Mouse (Mus musculus) heart, embryonic 16.5 days (tissue): Measurements from ENCODE around the gene Taf8. TPM values are rescaled to one million over a fixed set of nuclear protein-coding genes. Genes with fewer than 3 reads are reported as not detected.

Source experiments
- ATAC-seq: fragments of 200-750 bp; cut with Nextera tagmentation; replicated peaks from 2 replicates; pipeline ENCODE4 v1.8.0; 2017; ENCODE audit warnings: moderate number of reproducible peaks; ENCODE audit not compliant: insufficient read depth, low FRiP score; ENCODE audit errors: extremely low read depth
- H3K27ac ChIP-seq: fragments of 300-500 bp; sonication (generic); 2 replicates; pipeline ENCODE4 v1.5.1; 2014; ENCODE audit warnings: mild to moderate bottlenecking, low read length, control low read depth, moderate library complexity
- H3K27me3 ChIP-seq: fragments of 300-500 bp; sonication (generic); 2 replicates; pipeline ENCODE4 v1.6.1; 2014; ENCODE audit warnings: low read length, mixed read lengths; ENCODE audit not compliant: control insufficient read depth, insufficient read depth
- H3K36me3 ChIP-seq: fragments of 300-500 bp; sonication (generic); 2 replicates; pipeline ENCODE4 v1.6.1; 2014; ENCODE audit not compliant: control insufficient read depth, insufficient read depth
- H3K4me1 ChIP-seq: fragments of 300-500 bp; sonication (generic); 2 replicates; pipeline ENCODE4 v1.6.1; 2014; ENCODE audit warnings: low read length, mixed read lengths; ENCODE audit not compliant: control insufficient read depth, insufficient read depth
- H3K4me2 ChIP-seq: fragments of 300-500 bp; sonication (generic); 2 replicates; pipeline ENCODE4 v1.6.1; 2014; ENCODE audit warnings: low read depth, mild to moderate bottlenecking, control low read depth, low read length
- H3K4me3 ChIP-seq: fragments of 300-500 bp; sonication (generic); 2 replicates; pipeline ENCODE4 v1.5.1; 2014; ENCODE audit warnings: mild to moderate bottlenecking, control low read depth, low read length
- H3K9ac ChIP-seq: fragments of 300-500 bp; sonication (generic); 2 replicates; pipeline ENCODE4 v1.6.1; 2014; ENCODE audit warnings: low read length, control low read depth
- H3K9me3 ChIP-seq: fragments of 300-500 bp; sonication (generic); replicated peaks from 2 replicates; pipeline ENCODE4 v1.6.1; 2016; ENCODE audit warnings: low read length; ENCODE audit not compliant: control insufficient read depth
- WGBS: fragments of 180-500 bp; shearing (Covaris S2); extraction: QIAGEN DNeasy Blood & Tissue Kit; methylation state at CpG from one replicate; pipeline ENCODE4 v1.1.7; 2014; 5-methylcytosine and 5-hydroxymethylcytosine counted together
- polyA plus RNA-seq: library from polyadenylated mRNA; unstranded; fragments of >200 nt; fragmentation: Nextera tagmentation; extraction: Ambion mirVana; gene quantifications from 2 replicates; pipeline ENCODE4 v1.2.1, GENCODE M21; 2015

The Taf8 gene
- polyA plus RNA-seq, 1 experiment from 2014 or later = 20.3 TPM

GRCm38 (mm10) chr17:47523211-47523682, 21.2 kb upstream of the Taf8 start:
- H3K4me3 ChIP-seq = no peak overlapping the region
- peak overlapping the region; percentile 100 for H3K27ac ChIP-seq
- no peaks in the 10 kb centered on the region for H3K27me3 ChIP-seq
- H3K9me3 ChIP-seq = no peaks in the 10 kb centered on the region
- 0 out of 2 replicates have a peak overlapping the region, but pooled peaks have one; percentile 1 for H3K4me2 ChIP-seq
- whole genome bisulfite sequencing = 27% methylated on average over 18 of the region's 18 CpGs
- peaks cover 70% of the 10 kb centered on the region for H3K4me1 ChIP-seq
- H3K36me3 ChIP-seq = no peaks in the 10 kb centered on the region
- no peak for ATAC-seq
- peak overlapping the region; percentile 55 for H3K9ac ChIP-seq

DNA sequence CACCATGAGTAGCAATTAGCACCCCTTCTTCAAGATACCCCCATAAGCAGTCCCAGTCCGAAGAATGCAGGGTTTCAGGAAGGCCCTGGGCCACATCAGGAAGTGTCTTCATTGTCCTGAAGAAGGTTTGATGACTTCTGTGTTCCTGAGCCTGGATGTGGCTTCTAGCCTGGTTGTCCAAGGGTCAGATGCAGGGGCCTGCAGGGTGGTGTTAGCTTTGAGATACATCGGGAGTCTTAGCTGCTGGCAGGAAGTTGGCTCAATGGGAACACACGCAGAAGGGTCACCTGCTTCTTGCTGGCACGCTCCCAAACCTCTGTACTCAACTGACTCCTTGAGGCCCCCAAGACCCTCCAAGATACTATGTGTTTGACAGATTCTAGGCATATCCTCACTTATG, 20.4 kb upstream of the Taf8 start:
- WGBS = 33% methylated on average over 4 of the region's 4 CpGs
- H3K36me3 ChIP-seq = no peaks in the 10 kb centered on the region
- peak overlapping the region; percentile 100 for H3K27ac ChIP-seq
- no peak for ATAC-seq
- peaks cover 70% of the 10 kb centered on the region for H3K4me1 ChIP-seq
- H3K4me2 ChIP-seq = peak overlapping the region; percentile 71; the same call in 1 of the 2 replicates
- H3K27me3 ChIP-seq = no peaks in the 10 kb centered on the region
- H3K9ac ChIP-seq = peak overlapping the region; percentile 80
- H3K9me3 ChIP-seq = no peaks in the 10 kb centered on the region
- no peak overlapping the region for H3K4me3 ChIP-seq

DNA sequence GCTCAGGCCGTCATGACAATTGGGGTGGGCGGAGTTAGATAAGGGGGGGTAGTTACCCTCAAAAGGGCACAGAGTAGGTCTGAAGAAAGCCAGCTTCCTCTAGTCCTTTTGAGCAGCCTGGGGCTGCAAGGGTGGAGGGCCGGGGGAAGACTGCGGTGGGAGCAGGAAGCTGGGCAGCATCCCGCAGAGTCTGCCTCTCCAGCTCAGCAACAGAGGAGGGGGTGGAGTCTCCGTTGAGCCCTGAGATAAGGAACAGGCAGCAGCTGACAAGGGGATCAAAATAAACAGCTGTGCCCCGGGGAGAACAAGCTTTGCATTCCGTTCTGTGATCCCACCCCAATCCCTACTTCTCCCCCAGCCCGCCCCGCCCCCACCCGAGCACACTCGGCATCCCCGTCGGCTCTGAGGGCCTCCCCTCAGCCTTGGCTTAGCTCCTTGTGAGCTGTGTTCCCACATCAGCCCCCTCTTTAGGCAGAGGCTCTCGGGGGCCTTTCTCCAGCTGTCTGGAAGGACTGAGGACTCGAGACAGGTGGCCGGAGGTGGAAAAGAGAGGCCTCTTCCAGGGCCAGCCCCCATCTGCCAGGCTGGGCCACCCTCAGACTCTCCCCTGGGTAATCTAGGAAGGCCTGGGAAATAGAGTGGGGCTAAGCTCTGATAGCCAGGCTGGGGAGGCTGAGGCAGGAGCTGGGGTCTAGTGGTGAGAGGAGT, 19.6 kb upstream of the Taf8 start:
- H3K4me2 ChIP-seq = peak overlapping the region; percentile 71
- peak overlapping the region; percentile 33 for H3K4me3 ChIP-seq
- 0% methylated on average over 17 of the region's 17 CpGs for WGBS
- peak; percentile 87 for ATAC-seq
- no peaks in the 10 kb centered on the region for H3K9me3 ChIP-seq
- H3K4me1 ChIP-seq = peaks cover 62% of the 10 kb centered on the region
- no peaks in the 10 kb centered on the region for H3K36me3 ChIP-seq
- no peaks in the 10 kb centered on the region for H3K27me3 ChIP-seq
- peak overlapping the region; percentile 80 for H3K9ac ChIP-seq
- H3K27ac ChIP-seq = peak overlapping the region; percentile 100

DNA sequence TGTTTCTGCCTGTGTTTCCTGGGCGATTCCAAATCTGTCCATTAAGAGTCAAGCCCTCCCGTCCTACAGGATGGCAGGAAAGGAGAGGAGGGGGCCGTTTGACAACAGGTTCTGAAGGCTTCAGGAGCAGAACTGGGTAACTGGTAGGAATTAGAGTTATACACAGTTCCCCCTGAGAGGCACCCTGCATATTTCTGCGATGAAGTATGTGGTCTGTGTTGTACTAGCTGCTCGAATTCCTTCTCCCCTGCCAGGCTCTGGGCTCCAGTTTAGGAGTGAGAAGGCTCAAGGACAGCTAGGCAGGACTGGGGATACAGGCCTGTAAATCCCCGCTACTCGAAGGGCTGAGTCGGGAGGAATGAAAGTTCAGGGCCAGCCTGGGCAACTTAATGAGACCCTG, 16.1 kb upstream of the Taf8 start:
- Histone ChIP-seq H3K27me3 (no peaks in the 10 kb centered on the region), H3K4me3 (peak overlapping the region; percentile 17; the same call in 1 of the 2 replicates), H3K36me3 (no peaks in the 10 kb centered on the region), H3K4me2 (peak overlapping the region; percentile 50), H3K9me3 (no peaks in the 10 kb centered on the region), H3K9ac (peak overlapping the region; percentile 73), H3K27ac (peak overlapping the region; percentile 98), H3K4me1 (peaks cover 51% of the 10 kb centered on the region)
- peak; percentile 65 for ATAC-seq
- WGBS = 10% methylated on average over 8 of the region's 8 CpGs

DNA sequence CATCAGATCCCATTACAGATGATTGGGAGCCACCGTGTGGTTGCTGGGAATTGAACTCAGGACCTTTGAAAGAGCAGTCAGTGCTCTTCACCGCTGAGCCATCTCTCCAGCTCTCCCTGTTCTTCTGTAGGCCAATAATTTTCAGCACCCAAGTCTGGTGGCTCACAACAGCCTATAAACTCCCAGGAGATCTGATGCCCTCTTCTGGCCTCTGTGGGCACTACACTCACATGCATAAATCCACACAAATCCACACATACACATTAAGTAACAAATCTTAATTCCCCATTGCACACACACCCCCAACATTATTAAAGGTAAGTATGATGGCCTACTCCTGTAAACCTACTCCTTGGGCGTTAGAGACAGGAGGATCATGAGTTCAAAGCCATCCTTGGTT, 14.1 kb upstream of the Taf8 start:
- no peaks in the 10 kb centered on the region for H3K27me3 ChIP-seq
- H3K4me1 ChIP-seq = peaks cover 48% of the 10 kb centered on the region
- no peak overlapping the region for H3K27ac ChIP-seq
- no peaks in the 10 kb centered on the region for H3K9me3 ChIP-seq
- H3K4me2 ChIP-seq = no peak overlapping the region
- no peaks in the 10 kb centered on the region for H3K36me3 ChIP-seq
- 93% methylated on average over 3 of the region's 3 CpGs for WGBS
- ATAC-seq = no peak
- no peak overlapping the region for H3K4me3 ChIP-seq
- no peak overlapping the region for H3K9ac ChIP-seq

DNA sequence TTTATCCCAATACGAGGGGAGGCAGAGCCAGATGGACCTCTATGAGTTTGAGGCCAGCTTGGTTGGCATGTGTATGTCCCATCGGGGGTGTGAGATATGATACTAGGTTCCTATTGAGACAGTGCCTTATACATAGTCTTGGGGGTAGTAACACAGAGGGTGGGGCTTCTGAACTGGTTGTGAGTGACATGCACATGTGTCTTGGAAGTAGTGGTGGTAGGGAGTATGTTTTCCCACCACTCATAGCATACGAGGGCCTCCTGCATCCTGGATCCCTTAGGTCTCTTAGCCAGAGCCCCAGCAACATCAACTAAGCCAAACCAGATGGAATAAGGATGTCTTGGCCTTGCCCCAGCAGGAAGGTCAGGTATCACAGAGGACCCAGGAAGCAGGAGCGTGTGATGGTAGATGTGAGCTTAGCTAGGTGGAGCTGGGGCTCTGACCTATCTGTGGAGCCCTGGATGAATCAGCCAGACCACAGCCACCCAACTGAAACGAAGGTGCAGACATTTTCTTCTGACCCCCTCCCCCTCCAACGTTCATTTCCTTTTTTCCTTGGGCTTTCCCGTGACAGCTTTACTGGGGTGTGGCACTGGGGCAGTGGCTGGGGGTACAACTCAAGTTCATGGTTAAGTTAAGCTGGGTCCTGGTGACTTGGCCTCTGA, 13.2 kb upstream of the Taf8 start:
- Histone ChIP-seq H3K27me3 (no peaks in the 10 kb centered on the region), H3K4me3 (no peak overlapping the region), H3K27ac (no peak overlapping the region), H3K4me2 (no peak overlapping the region), H3K36me3 (no peaks in the 10 kb centered on the region), H3K4me1 (peaks cover 48% of the 10 kb centered on the region), H3K9ac (no peak overlapping the region), H3K9me3 (no peaks in the 10 kb centered on the region)
- 78% methylated on average over 7 of the region's 7 CpGs for WGBS
- ATAC-seq = no peak

DNA sequence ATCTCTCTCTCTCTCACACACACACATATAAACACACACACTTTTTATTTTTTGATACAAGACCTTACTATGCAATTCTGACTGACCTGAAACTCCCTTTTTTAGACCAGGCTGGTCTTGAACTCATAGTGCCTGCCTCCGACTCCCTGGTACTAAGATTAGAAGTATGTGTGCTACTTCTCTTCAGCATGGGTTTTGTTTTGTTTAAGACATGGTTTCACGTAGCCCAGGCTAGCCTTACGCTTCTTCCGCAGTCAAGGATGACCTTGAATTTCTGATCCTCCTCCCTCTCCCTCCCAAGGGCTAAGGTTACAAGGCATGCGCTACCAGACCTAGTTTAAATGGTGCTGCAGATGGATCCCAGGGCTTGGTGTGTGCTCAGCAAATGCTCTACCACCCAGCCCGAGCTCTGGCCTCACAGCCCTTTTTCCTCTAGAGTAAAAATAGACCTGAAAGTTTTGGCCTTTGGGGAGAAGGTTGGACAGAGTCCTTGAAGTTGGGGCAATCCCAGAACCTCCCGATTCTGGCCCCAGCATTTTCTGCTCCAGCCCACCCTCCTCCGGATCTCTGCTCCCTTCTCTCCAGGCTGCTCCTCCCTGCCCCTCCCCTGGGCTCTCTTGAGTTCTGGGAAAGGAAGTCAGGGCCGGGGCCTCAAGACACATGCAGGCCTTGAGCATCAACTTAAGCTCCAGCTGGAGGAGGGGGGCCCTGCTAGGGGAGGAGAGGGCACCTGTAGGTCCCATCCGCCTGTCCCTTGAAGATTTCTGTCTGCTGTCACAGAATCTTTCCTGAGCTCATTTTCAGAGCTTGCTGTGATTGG, 11.1 kb upstream of the Taf8 start:
- H3K9me3 ChIP-seq = no peaks in the 10 kb centered on the region
- no peak for ATAC-seq
- H3K4me2 ChIP-seq = no peak overlapping the region
- H3K4me1 ChIP-seq = peaks cover 41% of the 10 kb centered on the region
- H3K9ac ChIP-seq = peak overlapping the region; percentile 23; the same call in 1 of the 2 replicates
- WGBS = 57% methylated on average over 10 of the region's 10 CpGs
- H3K4me3 ChIP-seq = no peak overlapping the region
- peak overlapping the region; percentile 30 for H3K27ac ChIP-seq
- no peaks in the 10 kb centered on the region for H3K36me3 ChIP-seq
- no peaks in the 10 kb centered on the region for H3K27me3 ChIP-seq

DNA sequence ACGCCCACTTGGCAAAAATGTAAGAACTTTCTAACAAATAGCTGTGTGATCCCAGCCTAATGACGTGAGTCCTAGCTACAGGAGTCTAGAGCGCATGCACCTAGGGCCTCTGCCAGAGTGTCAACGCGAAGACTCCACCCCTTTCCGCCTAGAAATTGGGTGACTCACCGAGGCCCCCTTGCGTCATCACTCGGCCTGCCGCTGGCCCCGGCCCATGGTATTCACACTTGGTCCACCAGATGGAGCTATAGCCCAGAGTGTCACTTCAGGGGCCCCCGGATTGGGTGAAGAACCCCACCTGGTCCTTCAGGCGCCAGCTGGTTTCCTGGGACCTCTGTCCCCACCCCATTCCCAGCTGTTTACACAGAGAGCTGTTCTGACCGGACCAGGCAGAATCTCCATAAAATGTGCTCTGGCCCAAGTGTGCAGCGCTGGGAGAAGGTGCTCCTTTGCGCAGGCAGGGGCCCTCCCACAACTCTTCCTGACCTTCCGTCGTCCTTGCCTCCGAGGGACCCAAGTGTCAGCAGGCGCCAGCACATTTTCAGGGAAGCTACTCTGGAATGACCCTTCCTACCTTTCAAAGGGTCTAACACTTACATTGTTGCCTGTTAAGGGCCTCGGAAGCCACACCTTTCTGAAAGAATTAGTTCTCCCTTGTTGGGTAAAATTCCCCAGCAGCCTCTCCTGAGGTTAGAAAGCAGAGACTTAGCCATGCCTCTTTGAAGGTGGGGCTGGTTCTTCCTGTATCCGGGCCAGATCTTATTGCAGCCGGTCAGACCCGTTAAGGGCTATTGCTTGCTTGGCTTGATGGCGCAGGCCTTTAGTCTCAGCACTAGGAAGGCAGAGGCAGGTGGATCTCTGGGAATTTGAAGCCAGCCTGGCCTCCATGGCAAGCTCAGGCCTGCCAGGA, 9.3 kb upstream of the Taf8 start:
- Histone ChIP-seq H3K4me3 (peak overlapping the region; percentile 42), H3K27ac (peak overlapping the region; percentile 93), H3K36me3 (no peaks in the 10 kb centered on the region), H3K4me1 (peaks cover 40% of the 10 kb centered on the region), H3K4me2 (peak overlapping the region; percentile 71), H3K9me3 (no peaks in the 10 kb centered on the region), H3K9ac (peak overlapping the region; percentile 78), H3K27me3 (no peaks in the 10 kb centered on the region)
- peak; percentile 88 for ATAC-seq
- 9% methylated on average over 25 of the region's 25 CpGs for WGBS
